Mouse (Mus musculus) left cerebral cortex, adult 8-10 months (tissue): ENCODE data around the gene 5031439G07Rik. TPM values are rescaled to one million over a fixed set of nuclear protein-coding genes. Genes with fewer than 3 reads are reported as not detected.

Source experiments
- microRNA-seq, 2 experiments: library from miRNA; unstranded; fragments of <30 nt; microRNA quantifications; one replicate each; pipeline ENCODE4 v1.2.0; 2022
- total RNA-seq, 4 experiments: library from RNA; stranded (reverse); gene quantifications; 2 replicates each; pipeline ENCODE4 v1.2.4; 2022

Gene 5031439G07Rik
- total RNA-seq, 4 experiments from 2014 or later = 105 to 107 (median 107) TPM

Small RNAs within 50 kb of the gene (microRNA-seq; reads per million reads assigned to microRNA genes)
- 1,194 to 1,490 reads per million in 2 experiments for gene Mir1249

Other genes with a start within 250 kb of the 5031439G07Rik start
- 10 to 100 TPM; 10.6 to 17.9 (median 14.5) TPM for gene Phf21b, start 132.5 kb downstream of the 5031439G07Rik start, total RNA-seq
- 1 to 10 TPM; 1.4 to 1.8 (median 1.7) TPM for gene Gm29666, start 68.5 kb downstream of the 5031439G07Rik start, total RNA-seq
- gene Nup50, start 65.1 kb downstream of the 5031439G07Rik start, total RNA-seq = 10 to 100 TPM; 27.8 to 30.0 (median 28.9) TPM
- under 1 TPM in 2 of 4 experiments, not detected in 2; 0.35 to 0.44 TPM for gene Upk3a, start 28.6 kb upstream of the 5031439G07Rik start, total RNA-seq
- gene Fam118a, start 40.4 kb upstream of the 5031439G07Rik start, total RNA-seq = 10 to 100 TPM; 21.6 to 29.7 (median 22.1) TPM
- under 1 TPM in 1 of 4 experiments, not detected in 3; 0.07 TPM for gene Smc1b, start 143.4 kb upstream of the 5031439G07Rik start, total RNA-seq
- gene Ribc2, start 143.5 kb upstream of the 5031439G07Rik start, total RNA-seq = under 1 TPM in 1 of 4 experiments, not detected in 3; 0.32 TPM
- gene Fbln1, start 217.4 kb upstream of the 5031439G07Rik start, total RNA-seq = 10 to 100 TPM; 11.6 to 14.5 (median 11.9) TPM